Mouse (Mus musculus): ENCODE data around the gene Zfp87.

- TF ChIP-seq POLR2A (IDR thresholded peaks at IDR 0.05; ENCODE audit: insufficient read length, low read depth) (peak; percentile 76), MAX (IDR thresholded peaks at IDR 0.05; ENCODE audit: low read depth) (no peak), MYOD1 (IDR thresholded peaks at IDR 0.05; ENCODE audit: control insufficient read depth in 1 of 3, insufficient read length in 2 of 3, low read depth in 2 of 3) (no peak), POLR2AphosphoS2 (IDR thresholded peaks at IDR 0.05; ENCODE audit: insufficient read length, low read depth) (peak; percentile 70), TCF3 (IDR thresholded peaks at IDR 0.05; ENCODE audit: insufficient read length, low read depth) (no peak), CEBPB (IDR thresholded peaks at IDR 0.05; ENCODE audit: insufficient read depth, poor library complexity, severe bottlenecking) (no peak), E2F4 (IDR thresholded peaks at IDR 0.05; ENCODE audit: insufficient read depth) (no peak), USF1 (IDR thresholded peaks at IDR 0.05; ENCODE audit: low read depth) (no peak)
These were observed 25.8 kb downstream of the Zfp87 start, which contains the start of gene Zfp58 for GRCm38 (mm10) chr13:67500084-67500719.

Data from myocyte (in vitro differentiated cells).